Mouse (Mus musculus): Measurements from ENCODE around the gene Satb2. TPM values are rescaled to one million over a fixed set of nuclear protein-coding genes. Genes with fewer than 3 reads are reported as not detected.

Satb2 gene
- polyA plus RNA-seq, 2 experiments = 4.9 to 5.0 TPM

GRCm38 (mm10) chr1:56850446-56850845 is 128.0 kb downstream of the Satb2 start:
- Histone ChIP-seq H3K4me2 (replicated peaks; ENCODE audit: low read depth, low read length, severe bottlenecking) (no peak overlapping the region), H3K4me3 (replicated peaks; ENCODE audit: low read length) (no peak overlapping the region), H3K27ac (replicated peaks; ENCODE audit: low read depth, low read length) (no peak overlapping the region), H3K4me1 (ENCODE audit: control insufficient read depth, insufficient read depth, low read length) (no peaks in the 10 kb centered on the region), H3K9ac (ENCODE audit: low read depth, low read length, severe bottlenecking) (no peak overlapping the region), H3K36me3 (ENCODE audit: control insufficient read depth, insufficient read depth, low read length) (no peaks in the 10 kb centered on the region), H3K27me3 (ENCODE audit: control insufficient read depth, insufficient read depth, low read length) (no peaks in the 10 kb centered on the region), H3K9me3 (ENCODE audit: control insufficient read depth, low read length) (no peaks in the 10 kb centered on the region)
- no peak for ATAC-seq (ENCODE audit: low FRiP score, low read depth)
- 62% methylated on average over 8 of the region's 8 CpGs for WGBS
- no peak for DNase-seq (ENCODE audit: low spot score)
- TF ChIP-seq POLR2A (IDR thresholded peaks at IDR 0.05; ENCODE audit: borderline replicate concordance, extremely low read depth, insufficient read depth, insufficient read length) = no peak

GRCm38 (mm10) chr1:56846358-56846757 is 132.1 kb downstream of the Satb2 start:
- no peak overlapping the region for H3K9ac ChIP-seq (ENCODE audit: low read depth, low read length, severe bottlenecking)
- no peaks in the 10 kb centered on the region for H3K27me3 ChIP-seq (ENCODE audit: control insufficient read depth, insufficient read depth, low read length)
- H3K9me3 ChIP-seq (ENCODE audit: control insufficient read depth, low read length) = no peaks in the 10 kb centered on the region
- no peak overlapping the region for H3K4me2 ChIP-seq (replicated peaks; ENCODE audit: low read depth, low read length, severe bottlenecking)
- no peak for DNase-seq (ENCODE audit: low spot score)
- WGBS = 95% methylated on average over 9 of the region's 9 CpGs
- no peak overlapping the region for H3K4me3 ChIP-seq (replicated peaks; ENCODE audit: low read length)
- no peaks in the 10 kb centered on the region for H3K36me3 ChIP-seq (ENCODE audit: control insufficient read depth, insufficient read depth, low read length)
- no peak overlapping the region for H3K27ac ChIP-seq (replicated peaks; ENCODE audit: low read depth, low read length)
- H3K4me1 ChIP-seq (ENCODE audit: control insufficient read depth, insufficient read depth, low read length) = 0 out of 2 replicates have a peak, but pooled peaks cover 2% of the 10 kb centered on the region
- ATAC-seq (ENCODE audit: low FRiP score, low read depth) = no peak
- TF ChIP-seq POLR2A (IDR thresholded peaks at IDR 0.05; ENCODE audit: borderline replicate concordance, extremely low read depth, insufficient read depth, insufficient read length) = no peak

GRCm38 (mm10) chr1:56845523-56846118 is 132.8 kb downstream of the Satb2 start:
- Histone ChIP-seq H3K4me2 (replicated peaks; ENCODE audit: low read depth, low read length, severe bottlenecking) (no peak overlapping the region), H3K27ac (replicated peaks; ENCODE audit: low read depth, low read length) (no peak overlapping the region), H3K4me3 (replicated peaks; ENCODE audit: low read length) (no peak overlapping the region), H3K36me3 (ENCODE audit: control insufficient read depth, insufficient read depth, low read length) (no peaks in the 10 kb centered on the region), H3K9ac (ENCODE audit: low read depth, low read length, severe bottlenecking) (no peak overlapping the region), H3K4me1 (ENCODE audit: control insufficient read depth, insufficient read depth, low read length) (0 out of 2 replicates have a peak, but pooled peaks cover 2% of the 10 kb centered on the region), H3K27me3 (ENCODE audit: control insufficient read depth, insufficient read depth, low read length) (no peaks in the 10 kb centered on the region), H3K9me3 (ENCODE audit: control insufficient read depth, low read length) (no peaks in the 10 kb centered on the region)
- TF ChIP-seq POLR2A (IDR thresholded peaks at IDR 0.05; ENCODE audit: borderline replicate concordance, extremely low read depth, insufficient read depth, insufficient read length) = no peak
- WGBS = 53% methylated on average over 8 of the region's 8 CpGs
- DNase-seq (ENCODE audit: low spot score) (no peak), ATAC-seq (ENCODE audit: low FRiP score, low read depth) (no peak)

- H3K9me3 ChIP-seq (ENCODE audit: control insufficient read depth, low read length) = no peaks in the 10 kb centered on the region
- no peak overlapping the region for H3K9ac ChIP-seq (ENCODE audit: low read depth, low read length, severe bottlenecking)
- no peak overlapping the region for H3K4me2 ChIP-seq (replicated peaks; ENCODE audit: low read depth, low read length, severe bottlenecking)
- 0 out of 2 replicates have a peak, but pooled peaks cover 2% of the 10 kb centered on the region for H3K4me1 ChIP-seq (ENCODE audit: control insufficient read depth, insufficient read depth, low read length)
- H3K27me3 ChIP-seq (ENCODE audit: control insufficient read depth, insufficient read depth, low read length) = no peaks in the 10 kb centered on the region
- ATAC-seq (ENCODE audit: low FRiP score, low read depth) (no peak), DNase-seq (ENCODE audit: low spot score) (no peak)
- H3K36me3 ChIP-seq (ENCODE audit: control insufficient read depth, insufficient read depth, low read length) = no peaks in the 10 kb centered on the region
- H3K27ac ChIP-seq (replicated peaks; ENCODE audit: low read depth, low read length) = no peak overlapping the region
- no peak overlapping the region for H3K4me3 ChIP-seq (replicated peaks; ENCODE audit: low read length)
- 16% methylated on average over 10 of the region's 10 CpGs for WGBS
- TF ChIP-seq POLR2A (IDR thresholded peaks at IDR 0.05; ENCODE audit: borderline replicate concordance, extremely low read depth, insufficient read depth, insufficient read length) = no peak
Observed at GRCm38 (mm10) chr1:56844551-56845330, 133.7 kb downstream of the Satb2 start.

GRCm38 (mm10) chr1:56838901-56839300 is 139.5 kb downstream of the Satb2 start:
- H3K9ac ChIP-seq (ENCODE audit: low read depth, low read length, severe bottlenecking) = no peak overlapping the region
- H3K27me3 ChIP-seq (ENCODE audit: control insufficient read depth, insufficient read depth, low read length) = no peaks in the 10 kb centered on the region
- no peak overlapping the region for H3K4me2 ChIP-seq (replicated peaks; ENCODE audit: low read depth, low read length, severe bottlenecking)
- no peaks in the 10 kb centered on the region for H3K36me3 ChIP-seq (ENCODE audit: control insufficient read depth, insufficient read depth, low read length)
- H3K4me3 ChIP-seq (replicated peaks; ENCODE audit: low read length) = no peak overlapping the region
- no peak overlapping the region for H3K27ac ChIP-seq (replicated peaks; ENCODE audit: low read depth, low read length)
- no peak for ATAC-seq (ENCODE audit: low FRiP score, low read depth)
- 0 out of 2 replicates have a peak, but pooled peaks cover 2% of the 10 kb centered on the region for H3K4me1 ChIP-seq (ENCODE audit: control insufficient read depth, insufficient read depth, low read length)
- no peak for TF ChIP-seq POLR2A (IDR thresholded peaks at IDR 0.05; ENCODE audit: borderline replicate concordance, extremely low read depth, insufficient read depth, insufficient read length)
- peak; percentile 82 for DNase-seq (ENCODE audit: low spot score)
- no peaks in the 10 kb centered on the region for H3K9me3 ChIP-seq (ENCODE audit: control insufficient read depth, low read length)
- WGBS = 48% methylated on average over 1 of the region's 1 CpGs

Measured in limb, embryonic 14.5 days (tissue).